Mouse (Mus musculus): ENCODE measurements at regions not wholly inside any gene's neighbourhood (a gene's known extent, or its start where the extent isn't known, plus 50 kb on each side); places are given as distances from the start of the nearest gene placed in this dataset.
A peak's percentile ranks its signal among the peaks of the same experiment; 100 is the strongest.

DNA sequence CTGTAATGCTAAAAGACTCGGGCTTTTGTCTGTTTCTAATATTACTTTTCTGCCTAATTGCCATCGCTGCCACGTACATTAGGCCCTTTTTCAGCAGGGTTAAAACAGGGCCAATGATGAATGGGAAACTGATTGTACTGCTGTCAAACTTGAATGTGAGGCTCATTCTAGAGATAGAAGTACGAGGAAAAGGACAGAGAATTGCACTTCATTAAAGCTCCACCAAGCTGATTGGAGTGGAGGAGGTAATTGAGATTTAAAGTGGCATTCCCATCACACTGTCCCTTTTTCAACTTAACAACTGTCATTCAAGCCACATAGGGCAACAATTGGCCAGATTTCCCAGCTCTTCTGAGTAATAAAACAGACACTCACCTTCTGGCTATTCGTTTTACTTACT is 526.8 kb downstream of the Prkd1 start:
- DNase-seq (ENCODE audit: low read depth, low spot score): no peak

DNA sequence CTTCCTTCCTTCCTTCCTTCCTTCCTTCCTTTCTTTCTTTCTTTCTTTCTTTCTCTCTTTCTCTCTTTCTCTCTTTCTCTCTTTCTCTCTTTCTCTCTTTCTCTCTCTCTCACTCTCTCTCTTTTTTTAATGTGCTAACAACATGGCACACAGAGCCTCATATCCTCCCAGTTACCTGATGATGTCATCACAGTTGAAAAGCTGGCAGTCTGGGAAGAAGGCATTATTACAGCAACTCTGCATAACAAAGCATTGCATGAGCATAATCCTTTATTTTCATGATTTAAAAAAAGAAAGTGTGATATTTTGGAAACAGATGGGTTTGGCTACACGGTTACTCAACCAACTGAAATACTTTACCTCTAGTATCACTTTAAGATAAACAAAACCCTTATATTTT is 525.9 kb downstream of the Prkd1 start:
- no peak for DNase-seq (ENCODE audit: low read depth, low spot score)

DNA sequence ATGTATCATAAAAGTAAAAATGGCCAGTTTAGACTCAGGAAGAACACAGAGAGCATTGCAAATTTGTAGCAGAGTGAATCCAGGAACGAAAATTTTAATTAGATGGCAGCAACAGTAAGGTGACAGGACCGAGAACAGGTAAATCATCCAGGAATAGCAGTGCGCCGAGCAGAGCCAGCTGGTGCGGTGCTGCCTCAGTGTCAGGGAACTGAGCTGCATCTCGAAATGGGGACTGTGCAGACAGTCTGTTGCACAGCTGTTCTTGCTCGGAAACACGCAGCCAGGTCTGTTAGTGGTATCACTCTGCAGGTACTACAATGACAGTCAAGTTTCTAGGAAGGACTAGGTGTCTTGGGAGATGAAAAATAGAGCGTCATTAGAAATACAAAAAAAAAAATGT is 490.8 kb downstream of the Prkd1 start:
- DNase-seq (ENCODE audit: low read depth, low spot score): no peak

DNA sequence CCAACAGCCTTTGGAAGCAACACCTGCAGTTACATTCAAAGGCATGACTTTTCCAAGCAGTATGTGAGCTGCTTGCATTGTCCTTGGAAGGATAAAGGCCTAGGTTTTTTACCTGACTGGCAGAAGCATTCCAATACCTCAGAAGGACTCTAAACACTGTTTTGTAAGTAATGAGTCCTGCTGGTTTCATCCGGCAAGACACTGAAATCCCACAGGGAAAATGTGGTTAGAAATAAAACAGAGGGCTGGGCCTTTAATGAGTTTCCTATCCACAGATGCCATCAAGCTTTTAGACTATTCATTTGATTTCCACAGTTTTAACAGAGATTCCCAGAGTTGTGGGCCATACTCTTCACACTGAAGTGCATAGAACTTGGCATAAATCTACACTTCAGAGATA is 461.6 kb downstream of the Prkd1 start:
- no peak for DNase-seq (ENCODE audit: low read depth, low spot score)

DNA sequence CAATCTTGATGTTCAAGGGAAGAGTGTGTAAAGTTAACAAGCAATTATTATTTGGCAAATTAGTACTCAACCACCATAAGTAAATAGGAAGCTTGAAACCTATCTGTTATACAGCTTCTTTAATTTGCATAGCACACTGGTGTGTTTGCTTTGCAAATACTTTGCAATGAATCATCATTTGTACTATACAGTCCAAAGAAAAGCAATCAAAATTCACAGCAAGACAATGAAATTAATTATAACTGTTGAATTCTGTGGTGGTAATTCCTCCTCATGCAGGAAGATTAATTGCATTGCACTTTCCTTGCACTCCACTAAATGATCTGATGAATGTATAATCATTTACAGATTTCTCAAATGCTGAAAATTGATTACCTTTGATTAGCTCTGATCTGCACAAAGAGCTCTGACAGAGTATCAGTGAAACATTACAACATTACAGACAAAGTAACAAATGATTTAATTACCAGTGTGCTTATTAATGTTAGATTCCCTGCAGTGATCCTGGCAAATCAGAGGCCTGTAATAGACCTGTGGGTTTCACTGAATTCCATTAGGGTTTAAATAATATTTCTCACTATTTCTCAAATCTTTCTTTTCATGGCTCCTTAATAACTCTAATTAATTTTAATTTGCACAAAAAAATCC is 457.9 kb downstream of the Prkd1 start:
- DNase-seq (ENCODE audit: low read depth, low spot score): no peak

DNA sequence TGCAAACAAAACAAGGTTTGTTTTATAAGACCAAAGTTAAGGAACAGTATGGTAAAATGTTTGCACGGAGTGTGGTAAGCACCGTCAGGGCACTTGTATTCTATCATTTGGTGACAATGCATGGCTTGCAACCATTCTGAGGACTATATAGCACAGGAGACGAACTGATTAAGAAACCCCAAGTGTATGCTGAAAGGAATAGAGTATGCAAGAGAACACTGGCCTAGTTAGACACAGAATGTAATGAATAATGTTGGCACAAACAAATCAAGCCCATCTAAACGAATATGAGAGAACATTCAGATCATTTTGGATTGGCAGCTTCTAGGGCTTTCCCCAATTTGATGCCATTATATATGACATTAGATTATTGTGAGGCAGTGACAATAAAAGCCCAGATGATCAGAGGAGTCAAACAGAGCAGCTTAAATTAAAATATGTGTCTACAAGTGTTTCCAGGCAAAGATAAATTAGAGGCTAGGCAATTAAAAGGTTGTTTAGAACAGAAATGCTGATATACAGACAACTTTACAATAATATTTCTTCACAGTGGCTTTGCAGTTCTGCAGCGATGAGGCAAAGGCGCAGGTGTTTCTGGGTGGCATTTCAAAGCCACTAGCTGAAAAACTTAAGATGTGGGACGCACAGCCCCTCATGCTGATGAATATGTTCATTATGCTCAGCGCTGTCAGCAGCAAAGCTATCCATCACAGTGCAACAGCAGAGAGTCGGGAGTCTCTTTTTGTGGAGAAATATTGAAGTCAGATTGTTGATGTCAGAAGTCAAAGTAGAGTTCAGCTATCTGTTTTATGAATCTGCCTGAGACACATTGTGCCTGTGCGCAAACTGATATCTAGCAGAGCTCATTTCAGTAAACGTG is 456.9 kb downstream of the Prkd1 start:
- DNase-seq (ENCODE audit: low read depth, low spot score): no peak

DNA sequence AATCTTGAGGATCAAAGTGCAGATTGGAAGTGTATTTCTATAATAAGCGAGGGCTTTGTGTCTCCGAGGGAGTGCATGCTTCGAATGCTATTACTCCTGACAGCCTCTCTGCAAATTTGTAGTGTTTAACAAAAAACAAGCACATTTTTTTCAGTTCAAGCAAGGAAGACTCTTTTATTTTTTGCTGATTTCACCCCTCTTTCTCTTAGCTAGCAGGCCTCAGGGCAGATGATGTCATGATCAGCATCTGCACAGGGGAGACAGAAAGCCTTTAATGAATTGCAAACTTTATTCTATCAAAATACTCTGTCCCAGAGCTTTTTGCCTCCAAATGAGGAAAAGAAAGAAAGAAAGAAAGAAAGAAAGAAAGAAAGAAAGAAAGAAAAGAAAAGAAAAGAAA is 455.4 kb downstream of the Prkd1 start:
- DNase-seq (ENCODE audit: low read depth, low spot score): no peak

DNA sequence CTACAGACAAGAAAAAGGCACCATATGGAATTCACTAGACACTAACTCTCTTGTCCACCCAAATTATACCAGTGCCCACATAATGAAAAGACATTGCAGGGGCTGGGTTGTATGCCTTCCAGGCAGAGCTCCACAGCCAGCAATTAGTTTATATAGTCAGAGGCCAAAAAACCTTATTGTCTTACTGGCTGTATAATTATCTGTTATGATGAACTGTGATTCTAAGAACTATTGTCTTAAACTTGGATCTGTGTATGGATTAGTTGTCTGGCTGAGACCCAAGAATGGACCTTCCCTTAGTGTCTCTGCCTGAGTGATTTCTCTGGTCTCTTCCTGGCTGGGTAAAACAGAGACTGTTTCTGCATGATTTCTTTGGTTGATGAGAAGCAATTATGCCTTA is 454.2 kb downstream of the Prkd1 start:
- peak; percentile 1 for DNase-seq (ENCODE audit: low read depth, low spot score)

DNA sequence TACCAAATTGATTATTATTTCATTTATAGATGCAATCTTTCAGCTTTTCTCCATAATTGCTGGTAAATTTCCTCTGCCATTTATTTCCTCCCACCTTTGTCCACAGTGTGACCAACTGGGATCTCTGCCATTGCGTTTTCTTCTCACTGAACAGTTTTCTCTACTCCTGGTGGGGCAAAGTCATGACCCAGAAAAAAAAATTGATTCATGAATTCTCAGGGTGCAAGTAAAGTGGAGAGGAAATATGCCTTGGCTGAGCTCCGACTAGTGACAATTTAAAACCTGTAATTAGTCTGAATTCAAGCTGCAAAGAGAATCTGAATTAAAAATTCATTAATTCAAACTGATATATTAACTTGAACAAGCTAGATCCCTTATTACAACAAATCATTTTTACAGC is 452.6 kb downstream of the Prkd1 start:
- DNase-seq (ENCODE audit: low read depth, low spot score): no peak

DNA sequence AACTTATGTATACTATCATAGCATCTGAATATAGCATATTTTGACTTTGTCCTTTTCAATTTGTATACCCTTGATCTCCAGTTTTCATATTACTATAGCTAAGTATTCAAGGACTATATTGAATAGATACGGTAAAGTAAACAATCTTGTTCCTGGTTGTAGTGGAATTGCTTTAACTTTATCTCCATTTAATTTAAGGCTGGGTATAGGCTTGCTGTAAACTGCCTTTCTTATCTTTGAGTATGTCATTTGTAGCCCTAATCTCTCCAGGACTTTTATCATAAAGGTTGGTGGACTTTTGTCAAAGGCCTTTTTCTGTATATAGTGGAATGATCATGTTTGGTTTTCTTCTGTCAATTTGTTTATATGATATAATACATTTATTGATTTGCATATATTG is 407.8 kb downstream of the Prkd1 start:
- DNase-seq (ENCODE audit: low read depth, low spot score): no peak

DNA sequence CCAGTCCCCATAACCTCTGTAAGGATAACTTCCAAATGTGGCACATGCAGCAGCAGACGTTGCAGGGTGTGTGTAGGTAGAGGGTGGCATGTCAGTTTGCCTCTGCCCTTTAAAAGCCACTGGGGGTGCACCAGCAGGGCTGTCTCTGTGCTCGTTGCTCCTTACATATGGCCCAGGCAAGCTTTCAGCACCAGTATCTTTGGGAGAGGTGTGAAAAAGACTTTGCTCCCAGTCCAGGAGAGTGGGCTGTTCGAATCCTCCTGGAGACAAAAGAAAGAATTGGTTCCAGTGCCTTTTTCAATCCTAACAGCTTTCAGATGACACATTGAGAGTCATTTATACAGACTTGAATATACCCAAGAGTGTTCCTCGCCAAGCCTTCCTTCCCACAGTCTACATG is 390.0 kb downstream of the Prkd1 start:
- DNase-seq (ENCODE audit: low read depth, low spot score): no peak

DNA sequence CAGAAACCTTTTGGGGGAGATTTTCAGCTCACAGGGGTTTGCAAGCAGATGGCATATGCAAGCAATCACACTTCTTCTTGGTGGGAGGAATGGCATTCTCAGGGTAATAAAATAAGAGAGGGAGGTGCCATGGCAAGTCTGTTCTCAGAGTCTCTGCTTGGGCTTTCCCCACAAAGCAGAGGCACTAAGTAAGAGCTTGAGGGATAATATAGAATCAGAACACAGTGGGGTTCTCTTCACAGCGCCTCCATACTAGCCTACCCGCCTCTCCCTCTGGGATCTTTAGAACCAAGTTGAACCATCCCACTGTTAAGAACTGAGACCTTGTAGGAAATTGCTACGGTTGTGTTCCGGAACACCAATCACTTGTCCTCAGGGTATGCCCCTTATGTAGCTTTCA is 387.8 kb downstream of the Prkd1 start:
- DNase-seq (ENCODE audit: low read depth, low spot score): no peak

DNA sequence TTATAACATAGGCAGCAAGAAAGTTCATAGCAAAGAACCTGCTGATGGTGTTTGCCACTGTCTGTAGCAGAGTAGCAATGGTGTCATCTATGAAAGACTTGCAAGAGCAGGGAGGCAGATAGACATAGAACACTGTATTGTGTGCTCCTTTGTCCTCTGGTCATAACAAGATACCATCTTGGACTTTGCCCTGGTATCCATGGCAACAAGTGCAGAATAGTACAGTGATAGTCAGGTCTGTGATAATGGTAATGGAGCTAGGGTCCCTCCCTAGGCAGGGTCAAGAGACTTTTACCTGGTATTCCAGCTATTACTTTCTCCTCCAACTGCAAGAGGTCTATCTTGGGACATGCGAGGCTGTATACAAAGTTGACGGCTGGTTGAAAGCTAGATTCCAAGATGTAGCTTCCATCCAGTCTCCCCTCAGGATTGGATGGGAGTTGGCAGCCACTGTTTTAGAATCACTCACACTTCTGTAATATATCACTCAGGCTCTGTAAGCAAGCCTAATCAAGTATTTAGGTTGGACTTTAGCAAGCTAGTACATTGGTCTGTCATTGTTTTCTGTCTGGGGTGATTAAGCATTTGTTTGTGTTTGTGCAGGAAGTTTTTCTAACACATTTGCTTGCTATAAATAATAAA is 375.5 kb downstream of the Prkd1 start:
- no peak for DNase-seq (ENCODE audit: low read depth, low spot score)

DNA sequence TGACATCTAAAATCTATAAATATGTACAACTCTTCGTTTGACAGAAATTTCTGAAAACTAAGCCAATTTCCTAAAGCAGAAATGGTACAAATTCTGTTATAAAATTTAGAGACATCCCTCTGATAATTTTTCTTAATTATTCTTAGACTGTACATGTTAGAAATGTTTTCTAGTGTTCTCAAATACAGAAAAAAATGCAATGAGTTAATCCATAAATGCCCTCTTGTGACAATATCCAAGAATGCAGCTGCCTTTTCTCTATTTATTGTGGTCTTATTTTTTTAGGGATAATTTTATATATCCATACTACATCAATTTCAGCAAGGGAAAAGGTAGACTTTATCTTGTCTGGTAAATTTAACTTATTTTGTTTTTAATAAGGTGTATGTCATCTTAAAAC is 367.3 kb downstream of the Prkd1 start:
- no peak for DNase-seq (ENCODE audit: low read depth, low spot score)

Measured in retina, postnatal 7 days (tissue).